Mouse (Mus musculus): ENCODE measurements at regions not wholly inside any gene's neighbourhood (a gene's known extent, or its start where the extent isn't known, plus 50 kb on each side); places are given as distances from the start of the nearest gene placed in this dataset.

- Histone ChIP-seq H3K36me3 (ENCODE audit: control insufficient read depth, insufficient read depth, low read length) (no peaks in the 10 kb centered on the region), H3K27me3 (ENCODE audit: control insufficient read depth, insufficient read depth, low read length) (no peaks in the 10 kb centered on the region), H3K4me3 (ENCODE audit: low read depth, low read length) (no peak overlapping the region), H3K27ac (ENCODE audit: low read depth, low read length) (no peak overlapping the region), H3K4me1 (ENCODE audit: control insufficient read depth, insufficient read depth, low read length) (no peaks in the 10 kb centered on the region; the same call in 1 of the 2 replicates), H3K9ac (ENCODE audit: low read depth, low read length) (no peak overlapping the region), H3K4me2 (no peak overlapping the region), H3K9me3 (replicated peaks; ENCODE audit: control insufficient read depth, low read length) (no peaks in the 10 kb centered on the region)
- no peak for ATAC-seq (replicated peaks; ENCODE audit: insufficient number of reproducible peaks, low FRiP score, low TSS enrichment)
- 49% methylated on average over 7 of the region's 7 CpGs for WGBS (ENCODE audit: insufficient replicate concordance)
Measured at GRCm38 (mm10) chr4:95208827-95209226, 156.8 kb upstream of the Jun start.

- Histone ChIP-seq H3K4me2 (no peak overlapping the region), H3K9ac (ENCODE audit: low read depth, low read length) (no peak overlapping the region), H3K36me3 (ENCODE audit: control insufficient read depth, insufficient read depth, low read length) (no peaks in the 10 kb centered on the region), H3K9me3 (replicated peaks; ENCODE audit: control insufficient read depth, low read length) (no peaks in the 10 kb centered on the region), H3K4me1 (ENCODE audit: control insufficient read depth, insufficient read depth, low read length) (no peaks in the 10 kb centered on the region; the same call in 1 of the 2 replicates), H3K27me3 (ENCODE audit: control insufficient read depth, insufficient read depth, low read length) (no peaks in the 10 kb centered on the region), H3K27ac (ENCODE audit: low read depth, low read length) (no peak overlapping the region), H3K4me3 (ENCODE audit: low read depth, low read length) (no peak overlapping the region)
- no peak for ATAC-seq (replicated peaks; ENCODE audit: insufficient number of reproducible peaks, low FRiP score, low TSS enrichment)
- WGBS (ENCODE audit: insufficient replicate concordance): 86% methylated on average over 3 of the region's 3 CpGs
Measured at GRCm38 (mm10) chr4:95209322-95210119, 157.5 kb upstream of the Jun start.

GRCm38 (mm10) chr4:95212561-95212960 lies 160.5 kb upstream of the Jun start:
- Histone ChIP-seq H3K36me3 (ENCODE audit: control insufficient read depth, insufficient read depth, low read length) (no peaks in the 10 kb centered on the region), H3K9me3 (replicated peaks; ENCODE audit: control insufficient read depth, low read length) (no peaks in the 10 kb centered on the region), H3K27ac (ENCODE audit: low read depth, low read length) (no peak overlapping the region), H3K9ac (ENCODE audit: low read depth, low read length) (no peak overlapping the region), H3K4me2 (no peak overlapping the region), H3K27me3 (ENCODE audit: control insufficient read depth, insufficient read depth, low read length) (no peaks in the 10 kb centered on the region), H3K4me1 (ENCODE audit: control insufficient read depth, insufficient read depth, low read length) (no peaks in the 10 kb centered on the region; the same call in 1 of the 2 replicates), H3K4me3 (ENCODE audit: low read depth, low read length) (no peak overlapping the region)
- 68% methylated on average over 2 of the region's 2 CpGs for WGBS (ENCODE audit: insufficient replicate concordance)
- no peak for ATAC-seq (replicated peaks; ENCODE audit: insufficient number of reproducible peaks, low FRiP score, low TSS enrichment)

- no peak for ATAC-seq (replicated peaks; ENCODE audit: insufficient number of reproducible peaks, low FRiP score, low TSS enrichment)
- WGBS (ENCODE audit: insufficient replicate concordance): 70% methylated on average over 3 of the region's 3 CpGs
- no peaks in the 10 kb centered on the region for H3K9me3 ChIP-seq (replicated peaks; ENCODE audit: control insufficient read depth, low read length)
Measured at GRCm38 (mm10) chr4:95213026-95213425, 161.0 kb upstream of the Jun start.

GRCm38 (mm10) chr4:95214026-95214425 lies 162.0 kb upstream of the Jun start:
- H3K27me3 ChIP-seq (ENCODE audit: control insufficient read depth, insufficient read depth, low read length): no peaks in the 10 kb centered on the region
- no peak overlapping the region for H3K4me2 ChIP-seq
- no peak overlapping the region for H3K4me3 ChIP-seq (ENCODE audit: low read depth, low read length)
- no peaks in the 10 kb centered on the region for H3K4me1 ChIP-seq (ENCODE audit: control insufficient read depth, insufficient read depth, low read length)
- H3K27ac ChIP-seq (ENCODE audit: low read depth, low read length): no peak overlapping the region
- no peak overlapping the region for H3K9ac ChIP-seq (ENCODE audit: low read depth, low read length)
- no peaks in the 10 kb centered on the region for H3K9me3 ChIP-seq (replicated peaks; ENCODE audit: control insufficient read depth, low read length)
- 97% methylated on average over 2 of the region's 2 CpGs for WGBS (ENCODE audit: insufficient replicate concordance)
- ATAC-seq (replicated peaks; ENCODE audit: insufficient number of reproducible peaks, low FRiP score, low TSS enrichment): no peak
- H3K36me3 ChIP-seq (ENCODE audit: control insufficient read depth, insufficient read depth, low read length): no peaks in the 10 kb centered on the region

More at GRCm38 (mm10) chr4:95213026-95213425, 161.0 kb upstream of the Jun start:
- H3K4me1 ChIP-seq (ENCODE audit: control insufficient read depth, insufficient read depth, low read length): no peaks in the 10 kb centered on the region; the same call in 1 of the 2 replicates
- H3K36me3 ChIP-seq (ENCODE audit: control insufficient read depth, insufficient read depth, low read length): no peaks in the 10 kb centered on the region
- no peak overlapping the region for H3K27ac ChIP-seq (ENCODE audit: low read depth, low read length)
- H3K9ac ChIP-seq (ENCODE audit: low read depth, low read length): no peak overlapping the region
- H3K4me2 ChIP-seq: no peak overlapping the region
- no peaks in the 10 kb centered on the region for H3K27me3 ChIP-seq (ENCODE audit: control insufficient read depth, insufficient read depth, low read length)
- H3K4me3 ChIP-seq (ENCODE audit: low read depth, low read length): no peak overlapping the region

GRCm38 (mm10) chr4:95215187-95215586 lies 163.2 kb upstream of the Jun start:
- H3K4me2 ChIP-seq: no peak overlapping the region
- WGBS (ENCODE audit: insufficient replicate concordance): 80% methylated on average over 7 of the region's 7 CpGs

GRCm38 (mm10) chr4:95230461-95230860 lies 178.4 kb upstream of the Jun start:
- H3K4me1 ChIP-seq (ENCODE audit: control insufficient read depth, insufficient read depth, low read length): no peaks in the 10 kb centered on the region
- no peaks in the 10 kb centered on the region for H3K36me3 ChIP-seq (ENCODE audit: control insufficient read depth, insufficient read depth, low read length)
- H3K27me3 ChIP-seq (ENCODE audit: control insufficient read depth, insufficient read depth, low read length): no peaks in the 10 kb centered on the region
- H3K9me3 ChIP-seq (replicated peaks; ENCODE audit: control insufficient read depth, low read length): no peaks in the 10 kb centered on the region
- ATAC-seq (replicated peaks; ENCODE audit: insufficient number of reproducible peaks, low FRiP score, low TSS enrichment): no peak
- no peak overlapping the region for H3K4me3 ChIP-seq (ENCODE audit: low read depth, low read length)
- H3K27ac ChIP-seq (ENCODE audit: low read depth, low read length): no peak overlapping the region
- 74% methylated on average over 1 of the region's 1 CpGs for WGBS (ENCODE audit: insufficient replicate concordance)
- H3K9ac ChIP-seq (ENCODE audit: low read depth, low read length): no peak overlapping the region
- H3K4me2 ChIP-seq: no peak overlapping the region

More at GRCm38 (mm10) chr4:95215187-95215586, 163.2 kb upstream of the Jun start:
- H3K9me3 ChIP-seq (replicated peaks; ENCODE audit: control insufficient read depth, low read length): no peaks in the 10 kb centered on the region
- H3K4me1 ChIP-seq (ENCODE audit: control insufficient read depth, insufficient read depth, low read length): no peaks in the 10 kb centered on the region
- H3K9ac ChIP-seq (ENCODE audit: low read depth, low read length): no peak overlapping the region
- no peaks in the 10 kb centered on the region for H3K36me3 ChIP-seq (ENCODE audit: control insufficient read depth, insufficient read depth, low read length)
- H3K4me3 ChIP-seq (ENCODE audit: low read depth, low read length): no peak overlapping the region
- no peaks in the 10 kb centered on the region for H3K27me3 ChIP-seq (ENCODE audit: control insufficient read depth, insufficient read depth, low read length)
- no peak overlapping the region for H3K27ac ChIP-seq (ENCODE audit: low read depth, low read length)
- no peak for ATAC-seq (replicated peaks; ENCODE audit: insufficient number of reproducible peaks, low FRiP score, low TSS enrichment)

- H3K27me3 ChIP-seq (ENCODE audit: control insufficient read depth, insufficient read depth, low read length): no peaks in the 10 kb centered on the region
- no peaks in the 10 kb centered on the region for H3K4me1 ChIP-seq (ENCODE audit: control insufficient read depth, insufficient read depth, low read length)
- H3K4me2 ChIP-seq: no peak overlapping the region
- no peak overlapping the region for H3K4me3 ChIP-seq (ENCODE audit: low read depth, low read length)
- no peaks in the 10 kb centered on the region for H3K9me3 ChIP-seq (replicated peaks; ENCODE audit: control insufficient read depth, low read length)
- H3K36me3 ChIP-seq (ENCODE audit: control insufficient read depth, insufficient read depth, low read length): no peaks in the 10 kb centered on the region
- ATAC-seq (replicated peaks; ENCODE audit: insufficient number of reproducible peaks, low FRiP score, low TSS enrichment): no peak
- no peak overlapping the region for H3K27ac ChIP-seq (ENCODE audit: low read depth, low read length)
- no peak overlapping the region for H3K9ac ChIP-seq (ENCODE audit: low read depth, low read length)
Measured at GRCm38 (mm10) chr4:95233034-95233433, 181.0 kb upstream of the Jun start.

GRCm38 (mm10) chr4:95234030-95234555 lies 182.1 kb upstream of the Jun start:
- Histone ChIP-seq H3K9me3 (replicated peaks; ENCODE audit: control insufficient read depth, low read length) (no peaks in the 10 kb centered on the region), H3K4me1 (ENCODE audit: control insufficient read depth, insufficient read depth, low read length) (no peaks in the 10 kb centered on the region), H3K4me3 (ENCODE audit: low read depth, low read length) (no peak overlapping the region), H3K9ac (ENCODE audit: low read depth, low read length) (no peak overlapping the region), H3K27me3 (ENCODE audit: control insufficient read depth, insufficient read depth, low read length) (no peaks in the 10 kb centered on the region), H3K36me3 (ENCODE audit: control insufficient read depth, insufficient read depth, low read length) (no peaks in the 10 kb centered on the region), H3K4me2 (no peak overlapping the region), H3K27ac (ENCODE audit: low read depth, low read length) (no peak overlapping the region)
- WGBS (ENCODE audit: insufficient replicate concordance): 80% methylated on average over 2 of the region's 2 CpGs
- ATAC-seq (replicated peaks; ENCODE audit: insufficient number of reproducible peaks, low FRiP score, low TSS enrichment): no peak
